Mouse (Mus musculus) T-helper 17 cell (primary cell): ENCODE measurements around the gene Gm14147.
"Not testable (repeated sequence)": the region's sequence is repeated elsewhere in the genome, so short reads cannot be mapped to it uniquely, and the experiment has no call there.

Source experiments
- in situ Hi-C, 2 experiments: fragments of 300-600 bp; cut with MboI, MseI; formaldehyde crosslinking; loops; 1 replicate in 1 of 2; 2 replicates in 1 of 2; pipeline ENCODE4 v1.15.1; 2025; ENCODE audit warnings: high pct_unique_total_duplicates in 2 of 2

Gm14147 gene

GRCm38 (mm10) chr2:151097945-151098344 is at the start of gene Gm14147:
Gene Gm14147 (plus strand): TSS chr2:151098245.
- in situ Hi-C loops: not testable (repeated sequence)

- in situ Hi-C loops: no loop called here
Measured at GRCm38 (mm10) chr2:151056637-151057036, 41.4 kb upstream of the Gm14147 start.

GRCm38 (mm10) chr2:151092250-151092649 is 5.8 kb upstream of the Gm14147 start, which contains the start of gene Gm14151:
Gene Gm14151 (minus strand): TSS chr2:151092350.
- in situ Hi-C loops: not testable (repeated sequence)
